Mouse (Mus musculus): ENCODE results near the gene Spata2. TPM values are rescaled to one million over a fixed set of nuclear protein-coding genes. Genes with fewer than 3 reads are reported as not detected.

Gene Spata2
- total RNA-seq (2021): 10 to 100 TPM; 25.1 to 27.5 TPM

DNA sequence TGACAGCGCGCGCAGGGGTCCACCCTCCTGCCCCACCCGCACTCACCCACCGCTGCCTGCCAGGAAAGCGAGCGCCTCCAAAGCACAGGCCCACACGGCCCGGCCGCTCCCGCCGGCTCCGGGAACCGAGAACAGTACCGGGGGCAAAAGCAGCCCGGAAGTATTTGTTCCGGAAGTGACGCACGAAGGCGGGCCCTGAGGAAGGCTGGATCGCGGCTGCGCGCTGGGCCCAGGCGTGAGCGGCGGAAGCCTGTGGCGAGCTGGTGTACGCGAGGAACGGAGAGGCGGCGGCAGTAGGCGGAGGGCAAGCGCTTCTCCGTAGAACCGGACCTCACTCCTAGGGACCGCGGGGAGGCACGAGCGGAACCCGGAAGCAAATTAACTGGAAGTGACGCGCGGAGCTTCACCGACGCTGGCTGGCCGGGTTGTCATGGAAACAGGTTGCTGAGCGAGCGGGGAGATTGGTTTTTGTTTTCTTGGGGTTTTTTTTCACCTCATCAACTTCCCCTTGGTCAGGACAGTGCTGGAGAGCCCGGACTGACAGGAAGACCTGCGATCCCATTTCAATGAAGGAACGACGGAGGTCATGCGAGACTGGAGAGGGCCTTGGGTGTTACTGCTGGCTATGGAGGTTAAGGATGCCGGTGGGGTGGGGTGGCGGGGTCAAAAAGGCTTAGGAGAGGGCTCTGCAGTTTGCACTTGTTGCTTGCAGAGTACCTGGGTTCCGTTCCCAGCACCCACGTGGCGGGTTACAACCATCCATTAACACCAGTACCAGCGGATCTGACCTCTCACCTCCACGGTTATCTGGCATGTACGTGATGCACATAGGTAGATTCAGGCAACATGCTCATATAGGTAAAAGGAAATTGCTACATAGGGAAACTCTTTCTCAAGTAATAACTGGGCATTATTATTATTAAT, at the start of gene Spata2:
Gene Spata2, minus strand, starts transcription at position 175 of the 924 bp plus-strand sequence.
- peak; percentile 93 for DNase-seq

DNA sequence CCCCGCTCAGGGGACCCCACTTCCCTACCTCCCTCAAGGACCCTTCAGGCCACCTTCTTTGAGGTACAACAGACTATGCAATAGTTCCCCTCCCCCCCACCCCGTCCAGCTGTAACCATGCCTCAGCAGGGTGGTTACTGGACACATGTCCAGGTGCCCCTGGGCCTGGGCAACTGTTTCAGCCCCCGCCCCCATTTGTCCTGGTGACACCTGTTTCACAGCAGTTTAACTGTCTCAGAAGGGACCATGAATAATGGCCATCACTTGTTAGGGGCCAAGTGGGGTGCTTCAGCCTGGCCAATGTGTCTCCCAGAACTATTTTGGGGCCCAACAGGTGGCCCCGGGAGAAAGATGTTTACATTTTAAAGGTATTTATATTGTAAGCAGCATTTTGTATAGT, 49.7 kb upstream of the Spata2 start:
- no peak for DNase-seq

- DNase-seq: no peak
These were observed 49.1 kb upstream of the Spata2 start for GRCm38 (mm10) chr2:167541761-167542160.

GRCm38 (mm10) chr2:167541324-167541723, 48.6 kb upstream of the Spata2 start:
- no peak for DNase-seq

DNA sequence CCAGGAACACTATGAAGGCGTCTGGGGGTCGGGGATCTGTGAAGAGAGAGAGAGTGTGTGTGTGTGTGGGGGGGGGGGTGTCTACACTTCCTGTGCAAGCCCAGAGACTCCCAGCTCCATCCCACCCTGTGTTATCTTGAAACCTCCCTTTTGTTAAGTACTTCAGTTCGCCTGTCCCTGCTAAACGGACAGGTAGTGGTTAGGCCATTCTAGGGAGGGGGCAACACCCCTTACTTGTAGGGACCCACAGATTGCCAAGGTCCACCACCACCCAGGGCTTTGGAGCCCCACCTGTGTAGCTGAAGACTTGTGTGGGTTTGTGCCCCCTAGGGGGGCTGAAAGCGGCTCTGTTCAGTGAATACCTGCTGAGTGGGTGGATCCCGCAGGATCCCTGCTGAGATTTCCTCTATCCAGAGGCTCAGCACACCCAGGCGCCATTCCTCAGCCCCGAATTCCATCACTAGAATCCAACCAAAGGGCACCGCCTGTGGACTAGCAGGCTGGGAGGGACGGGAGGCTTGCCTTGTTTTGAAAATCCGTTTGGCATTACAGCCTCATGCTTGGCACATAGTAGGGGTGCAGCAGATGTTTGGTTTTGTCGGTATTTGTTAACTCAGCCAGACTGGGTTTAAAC, 47.9 kb upstream of the Spata2 start:
- no peak for DNase-seq

DNA sequence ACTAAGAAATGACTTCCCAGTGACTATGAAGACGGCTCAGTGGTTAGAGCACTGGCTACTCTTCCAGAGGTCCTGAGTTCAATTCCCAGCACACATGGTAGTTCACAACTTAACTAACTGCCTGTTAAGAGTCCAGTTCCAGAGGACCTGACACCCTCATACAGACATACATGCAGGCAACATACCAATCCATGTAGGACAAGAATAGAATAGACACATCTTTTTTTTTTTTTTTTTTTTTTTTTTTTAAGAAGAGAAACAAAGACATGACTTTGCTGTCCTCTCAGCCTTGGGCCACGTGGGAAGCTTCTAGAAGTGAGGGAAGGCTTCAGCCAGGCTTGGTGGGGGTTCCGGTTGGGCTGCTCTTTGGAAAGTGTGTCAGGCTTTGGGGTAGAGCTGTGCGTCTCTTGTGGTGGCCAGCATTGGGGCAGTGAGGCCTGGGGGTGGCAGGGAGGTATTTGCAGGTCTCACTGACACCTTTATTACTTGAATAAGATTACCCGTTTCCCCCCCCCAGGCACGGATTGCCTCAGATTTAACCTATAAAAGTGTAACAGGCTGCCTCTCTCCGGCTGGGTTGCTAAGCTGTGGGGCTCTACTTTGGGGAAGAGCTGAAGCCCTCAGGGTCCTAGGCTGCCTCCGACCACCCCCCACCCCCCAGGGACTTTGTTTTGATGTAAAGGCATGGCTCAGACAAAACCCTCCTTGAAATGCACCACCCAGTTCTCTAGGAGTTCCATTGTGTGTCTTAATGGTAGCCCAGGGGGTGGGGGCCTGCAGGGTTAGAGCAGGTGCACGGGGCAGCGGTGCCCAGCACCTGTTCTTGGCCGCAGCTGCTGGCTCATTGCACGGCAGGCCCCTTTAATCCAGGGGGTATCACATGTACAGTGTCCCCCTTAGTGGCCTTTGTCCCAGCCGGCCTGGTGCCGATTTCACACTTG, 47.1 kb upstream of the Spata2 start:
- DNase-seq: no peak

DNA sequence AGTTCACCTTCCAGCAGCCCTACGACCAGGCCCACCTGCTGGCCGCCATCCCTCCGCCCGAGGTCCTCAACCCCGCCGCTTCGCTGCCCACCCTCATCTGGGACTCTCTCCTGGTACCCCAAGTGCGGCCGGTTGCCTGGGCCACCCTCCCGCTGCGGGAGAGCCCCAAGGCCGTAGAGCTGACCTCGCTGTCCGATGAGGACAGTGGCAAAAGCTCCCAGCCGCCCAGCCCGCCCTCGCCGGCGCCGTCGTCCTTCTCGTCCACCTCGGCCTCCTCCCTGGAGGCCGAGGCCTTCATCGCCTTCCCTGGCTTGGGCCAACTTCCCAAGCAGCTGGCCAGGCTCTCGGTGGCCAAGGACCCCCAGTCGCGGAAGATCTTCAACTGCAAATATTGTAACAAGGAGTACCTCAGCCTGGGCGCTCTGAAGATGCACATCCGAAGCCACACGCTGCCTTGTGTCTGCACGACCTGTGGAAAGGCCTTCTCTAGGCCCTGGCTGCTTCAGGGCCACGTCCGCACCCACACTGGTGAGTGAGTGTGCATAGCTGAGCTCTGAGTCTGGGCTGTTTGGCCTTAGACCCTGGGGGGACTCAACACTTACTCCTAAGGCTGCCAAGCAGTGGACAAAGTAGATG, 46.1 kb upstream of the Spata2 start:
- DNase-seq: peak; percentile 31

DNA sequence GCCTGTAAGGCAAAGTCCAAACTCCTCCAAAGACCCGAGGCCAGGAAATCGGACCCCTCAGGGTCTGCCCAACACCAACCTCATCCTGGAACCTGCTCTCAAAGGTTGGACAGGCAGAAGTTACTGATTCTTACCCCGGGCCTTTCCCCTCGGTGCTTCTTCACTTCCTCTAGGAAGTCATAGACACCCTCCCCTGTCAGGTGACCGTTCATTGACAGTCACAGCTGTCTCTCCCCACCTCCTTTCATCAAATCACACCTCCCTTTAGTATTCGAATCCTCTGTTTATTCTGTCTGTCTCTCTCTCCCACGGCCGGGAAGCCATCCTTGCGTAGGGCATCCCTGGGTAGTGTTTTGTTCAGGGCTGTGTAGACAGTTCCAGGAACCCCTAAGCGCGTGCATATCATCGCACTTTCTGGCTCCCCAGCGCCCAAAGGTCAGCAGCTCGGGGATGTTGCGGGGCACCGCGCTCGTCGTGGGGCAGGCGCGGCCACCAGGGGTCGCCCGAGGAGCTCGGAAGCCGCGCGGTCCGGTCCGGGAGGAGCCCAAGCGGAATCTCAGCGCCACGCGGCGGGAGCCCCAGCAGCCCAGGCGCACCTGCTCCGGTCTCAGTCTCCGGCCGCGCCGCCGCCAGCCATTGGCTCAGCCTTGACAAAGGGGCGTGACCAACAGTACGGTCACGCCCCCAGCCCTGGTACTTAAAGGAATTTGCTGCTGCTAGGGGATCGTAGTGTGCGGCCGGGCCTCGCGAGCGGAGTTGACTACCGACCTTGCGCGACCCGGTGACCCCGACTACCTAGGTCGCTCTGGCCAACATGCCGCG, 45.0 kb upstream of the Spata2 start, which contains the start of gene Snai1:
Gene Snai1, plus strand, starts transcription at position 720 of the 822 bp plus-strand sequence.
- DNase-seq: peak; percentile 95

GRCm38 (mm10) chr2:167536320-167536945, 43.7 kb upstream of the Spata2 start:
- DNase-seq: no peak

GRCm38 (mm10) chr2:167533880-167534279, 41.2 kb upstream of the Spata2 start:
- no peak for DNase-seq

GRCm38 (mm10) chr2:167532131-167532530, 39.4 kb upstream of the Spata2 start:
- DNase-seq: peak; percentile 72

- no peak for DNase-seq
These were observed 37.8 kb upstream of the Spata2 start for GRCm38 (mm10) chr2:167530536-167530935.

- DNase-seq: no peak
These were observed 37.3 kb upstream of the Spata2 start for GRCm38 (mm10) chr2:167529935-167530513.

DNA sequence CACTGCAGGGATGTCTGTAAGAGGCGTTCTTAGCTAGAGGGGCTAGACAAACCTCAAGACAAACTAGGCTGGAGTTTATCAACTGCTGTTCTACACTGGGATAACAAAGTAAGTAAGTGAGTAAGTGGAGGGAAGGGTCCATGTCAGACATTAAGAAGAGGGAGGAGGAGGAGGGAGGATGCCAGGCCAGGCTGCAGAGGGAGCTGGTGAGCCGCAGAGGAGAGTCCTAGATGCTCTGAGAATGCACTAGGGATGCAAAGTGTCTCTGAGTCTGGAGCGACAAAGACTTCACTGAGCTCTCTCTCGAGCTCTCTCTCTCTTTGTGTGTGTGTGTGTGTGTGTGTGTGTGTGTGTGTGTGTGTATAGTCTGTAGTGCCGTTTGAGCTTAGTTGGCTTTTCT, 35.6 kb upstream of the Spata2 start:
- peak; percentile 40 for DNase-seq

DNA sequence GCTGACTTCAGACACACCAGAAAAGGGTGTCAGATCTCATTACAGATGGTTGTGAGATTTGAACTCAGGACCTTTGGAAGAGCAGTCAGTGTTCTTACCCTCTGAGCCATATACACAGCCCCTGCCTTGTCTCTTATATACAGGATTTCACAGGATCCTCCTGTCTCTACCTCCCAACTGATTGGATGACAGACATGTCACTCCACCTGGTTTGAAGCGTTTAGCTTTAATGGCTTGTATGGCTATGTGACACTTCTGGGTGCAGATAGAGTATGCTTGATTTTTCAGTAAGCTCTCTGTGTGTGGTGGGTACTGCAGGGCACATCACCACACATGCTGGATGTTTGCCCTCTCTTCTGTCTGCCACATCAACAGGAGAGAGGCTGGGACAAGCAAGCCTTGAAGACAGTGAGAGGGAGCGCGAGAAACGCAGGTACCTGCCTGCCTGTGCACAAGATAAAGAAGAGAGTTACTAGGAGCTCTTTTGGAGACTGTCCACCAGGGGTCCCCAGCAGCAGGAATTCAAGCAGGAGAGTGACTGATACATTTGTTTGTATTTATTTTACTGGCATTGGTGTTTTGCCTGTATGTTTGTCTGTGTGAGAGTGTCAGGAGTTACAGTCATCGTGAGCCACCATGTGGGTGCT, 27.0 kb upstream of the Spata2 start:
- DNase-seq: no peak

- DNase-seq: no peak
These were observed 23.0 kb upstream of the Spata2 start for GRCm38 (mm10) chr2:167515688-167516087.

- no peak for DNase-seq
These were observed 22.0 kb upstream of the Spata2 start for GRCm38 (mm10) chr2:167514641-167515040.

- DNase-seq: no peak
These were observed 20.3 kb upstream of the Spata2 start for GRCm38 (mm10) chr2:167512970-167513369.

DNA sequence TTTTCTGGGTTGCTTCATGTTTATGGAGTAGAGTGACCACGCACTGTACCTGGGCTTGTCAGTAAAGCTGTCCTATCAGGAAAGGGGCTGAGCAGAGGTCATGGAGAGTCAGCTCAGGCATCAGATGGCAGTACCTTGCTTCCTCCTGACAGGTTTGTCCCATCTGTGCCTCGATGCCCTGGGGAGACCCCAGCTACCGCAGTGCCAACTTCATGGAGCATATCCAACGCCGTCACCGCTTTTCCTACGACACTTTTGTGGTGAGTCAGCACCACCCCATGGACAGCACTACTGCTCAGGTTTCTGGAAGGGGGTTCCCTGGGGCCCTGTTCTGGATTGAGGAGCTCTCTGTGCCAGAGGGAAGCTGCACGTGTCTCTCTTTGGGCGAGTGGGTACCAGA, 19.7 kb upstream of the Spata2 start:
- no peak for DNase-seq

DNA sequence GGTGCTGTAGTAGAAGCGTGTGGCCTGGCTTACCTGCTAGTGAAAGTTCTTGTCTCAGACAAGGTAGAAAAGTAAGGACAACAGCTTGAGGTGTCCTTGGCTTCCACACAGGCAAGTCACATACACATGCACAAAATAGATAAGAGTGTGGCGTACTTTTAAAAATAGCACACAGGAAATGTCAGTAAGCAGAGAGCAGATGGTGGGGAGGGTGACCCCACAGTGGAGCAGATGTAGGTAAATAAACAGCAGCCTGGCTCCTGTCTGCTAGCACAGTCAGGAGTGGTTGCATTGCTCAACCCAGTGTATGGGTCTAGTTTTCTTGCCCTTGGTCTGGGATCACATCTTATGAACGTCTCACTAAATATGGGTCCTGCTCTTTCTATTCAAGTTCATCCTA, 17.8 kb upstream of the Spata2 start:
- no peak for DNase-seq
